Mouse (Mus musculus) liver, adult 2 months (tissue): ENCODE data around the gene Wbp1.

Source experiments
- CTCF ChIP-seq: fragments of 200-500 bp; IDR thresholded peaks from 2 replicates; pipeline ENCODE4 v1.5.1; 2011; ENCODE audit warnings: low read depth, low read length, control low read depth
- POLR2A ChIP-seq: fragments of 200-500 bp; IDR thresholded peaks from 2 replicates; pipeline ENCODE4 v1.6.1; 2011; ENCODE audit warnings: low read length, control low read depth; ENCODE audit not compliant: insufficient read depth; ENCODE audit errors: extremely low read depth

GRCm38 (mm10) chr6:83103130-83103650 lies 18.2 kb downstream of the Wbp1 start:
- TF ChIP-seq CTCF = peak; percentile 34; the same call in 1 of the 2 replicates
- no peak for TF ChIP-seq POLR2A
